In genomic region chr13:69190661-69191060, GRCm38 (mm10) we compare ENCODE assay signal across 14 mouse cellular contexts.
A peak's percentile ranks its signal among the peaks of the same experiment; 100 is the strongest.
DNase-seq lines count a peak whose midpoint lies in the region.
"Had no signal": no experiment of that assay in that cellular context is flagged by ENCODE, and none has a peak within 500 bp of the region (broad histone marks: within the 10 kb centered on the region; RNA-seq: fewer than 3 reads in every experiment).

No protein-coding gene starts in this region.

- intact Hi-C loops in heart, postnatal 10 days (cut with DNase I), result no loop called here

- DNase-seq in heart, postnatal 10 days, result peak; percentile 3 to 4
- DNase-seq in heart, postnatal 4 days, result no peak
- peak; percentile 2 for DNase-seq in lung, postnatal 10 days
- no peak for DNase-seq in lung, postnatal 25 days (ENCODE audit: low spot score)
- DNase-seq: adrenal gland, adult 2 months; adrenal gland, postnatal 10 days; adrenal gland, postnatal 25 days; cerebellum, adult 11 months; cerebellum, adult 18-20 months; cerebellum, adult 8-10 months; cerebellum, adult 9-11 months; cerebellum, postnatal 14 days; cerebellum, postnatal 36 days; embryo, embryonic 11 days had no signal

Comparison
In these comparisons a context has a peak if more than half of its experiments do, and no peak if none do; other contexts are left out.
1. DNase-seq: peak in heart, postnatal 10 days (2 of 2) and lung, postnatal 10 days (single experiment); none in heart, postnatal 4 days (single experiment) and lung, postnatal 25 days (single experiment).